Mouse (Mus musculus): Measurements from ENCODE around the gene Tacc2.
A peak's percentile ranks its signal among the peaks of the same experiment; 100 is the strongest.

The Tacc2 gene

DNA sequence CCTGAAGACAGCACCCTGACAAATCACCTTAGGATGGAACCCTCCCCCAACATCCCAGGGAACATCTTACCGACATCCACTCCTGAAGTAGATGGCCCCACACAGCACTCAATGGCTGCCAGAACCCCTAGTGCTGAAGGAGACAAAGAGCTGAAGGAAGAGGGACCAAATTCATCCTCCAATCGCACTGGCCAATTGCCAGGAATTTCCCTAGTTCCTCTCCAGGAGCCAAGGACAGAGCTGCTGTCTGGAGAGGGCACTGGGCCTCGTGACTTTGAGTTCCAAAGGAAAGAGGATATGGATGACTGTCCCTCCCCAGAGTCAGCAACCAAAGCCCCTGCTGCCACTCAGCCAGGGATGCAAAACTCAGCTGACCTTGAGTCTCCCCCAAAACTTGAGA is 44.7 kb downstream of the Tacc2 start:
- no peak for DNase-seq

DNA sequence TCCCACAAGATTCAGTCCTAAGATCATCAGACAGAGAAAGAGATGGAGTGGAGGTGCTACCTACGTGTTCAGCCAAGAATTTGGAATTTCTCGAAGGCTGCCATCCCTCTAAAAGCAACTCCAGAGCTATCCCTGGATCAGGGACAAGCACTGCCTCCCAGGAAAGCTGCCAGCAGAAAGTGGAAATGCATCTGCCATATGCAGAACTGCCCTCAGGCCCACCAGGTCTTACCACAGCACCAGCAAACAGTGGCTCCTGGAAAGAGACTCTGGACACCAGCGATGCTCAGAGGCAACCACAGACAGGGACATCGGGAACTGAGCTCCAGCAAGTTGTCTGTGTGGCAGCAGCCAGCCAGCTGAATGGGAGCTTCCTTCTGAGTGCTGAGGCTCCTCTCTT is 45.1 kb downstream of the Tacc2 start:
- DNase-seq: no peak

DNA sequence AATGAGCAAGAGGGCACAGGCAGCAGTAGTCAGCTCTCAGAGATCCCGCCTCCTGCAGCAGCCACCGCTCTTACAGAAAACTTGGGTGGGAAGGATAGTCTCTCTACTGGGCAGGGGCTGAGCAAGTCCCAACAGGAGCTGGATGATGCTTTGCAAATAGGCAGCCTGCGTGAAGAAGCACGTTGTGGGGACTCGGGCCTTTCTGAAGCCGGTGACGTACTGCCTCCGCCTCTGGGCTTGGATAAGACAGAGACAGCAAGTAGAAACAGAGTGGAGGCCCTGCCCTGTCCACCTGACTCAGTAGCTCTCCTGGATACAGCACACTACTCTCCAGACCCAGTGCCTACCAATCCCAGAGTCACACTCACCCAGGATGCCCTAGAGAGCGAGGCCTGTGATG is 47.1 kb downstream of the Tacc2 start:
- no peak for DNase-seq

DNA sequence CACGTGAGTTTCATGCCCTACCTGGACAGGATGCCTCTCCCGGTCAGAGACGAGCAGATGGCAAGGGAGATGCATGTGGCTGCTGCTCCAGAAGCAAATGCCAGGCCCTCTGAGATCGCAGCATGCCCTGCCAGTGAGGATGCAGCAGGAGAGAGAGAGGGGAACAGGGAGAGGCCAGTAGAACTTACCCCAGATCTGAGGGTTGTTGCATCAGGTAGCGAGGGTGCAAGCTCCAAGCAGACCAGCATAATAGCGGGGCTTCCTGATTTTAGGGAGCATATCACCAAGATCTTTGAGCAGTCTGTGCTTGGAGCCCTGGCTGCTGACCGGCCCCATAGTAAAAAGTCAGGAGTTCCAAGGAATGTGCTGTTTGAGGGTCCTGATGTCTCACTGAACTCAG is 48.1 kb downstream of the Tacc2 start:
- peak; percentile 38 for DNase-seq

DNA sequence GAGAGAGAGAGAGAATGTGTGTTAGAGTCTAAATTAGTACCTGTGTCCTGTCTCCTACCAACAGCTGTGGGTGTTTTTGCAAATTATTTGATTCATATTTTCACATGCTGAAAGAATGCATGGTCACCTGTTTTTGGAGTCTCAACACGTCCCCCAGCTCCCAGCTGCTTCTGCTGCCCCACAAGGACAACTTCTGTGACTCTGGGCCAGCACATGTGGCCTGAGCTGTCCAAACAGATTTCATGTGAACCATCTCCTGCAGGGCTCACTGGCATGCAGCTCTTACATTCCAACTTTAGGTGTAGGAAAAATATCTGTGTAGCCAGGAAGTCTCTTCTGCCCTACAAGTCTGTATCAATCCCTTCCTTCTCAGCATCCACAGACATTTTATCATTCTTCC is 51.4 kb downstream of the Tacc2 start:
- DNase-seq: no peak

DNA sequence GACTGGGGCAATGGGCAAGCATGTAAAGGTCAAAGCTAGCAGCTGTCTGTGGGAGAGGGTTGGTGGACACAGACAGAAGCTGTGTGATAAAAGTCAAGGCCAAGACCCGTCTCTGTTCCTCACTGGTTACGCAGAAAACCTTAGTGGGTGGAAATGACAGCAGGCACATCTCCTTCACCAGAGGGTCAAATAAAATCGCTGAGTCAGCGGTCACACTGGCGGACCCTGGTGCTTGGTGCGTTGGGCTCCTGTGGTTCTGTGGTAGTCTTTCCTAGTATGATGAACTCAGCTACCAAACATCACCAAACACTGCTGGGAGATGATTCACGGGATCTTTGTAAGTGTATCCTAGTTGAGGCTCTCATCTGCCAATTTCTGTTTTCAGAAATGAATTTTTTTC is 52.8 kb downstream of the Tacc2 start:
- no peak for DNase-seq

DNA sequence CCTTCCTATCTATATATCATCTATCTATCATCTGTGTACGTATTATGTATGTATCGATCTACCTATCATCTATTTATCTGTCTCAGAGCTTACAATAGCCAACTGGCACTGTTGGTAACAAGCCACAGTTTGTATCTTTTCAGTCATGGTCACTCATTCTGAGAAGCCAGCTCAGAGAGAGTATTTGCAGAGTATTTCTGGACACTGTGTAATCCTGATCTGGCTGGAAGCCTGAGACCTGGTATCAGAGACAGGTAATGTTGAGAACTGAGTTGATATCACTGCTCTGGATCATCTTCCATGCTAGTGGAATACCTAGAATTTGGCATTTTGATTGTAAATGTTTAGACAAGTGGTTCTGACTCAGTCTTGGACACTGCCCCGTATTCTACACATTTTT is 53.7 kb downstream of the Tacc2 start:
- DNase-seq: no peak

DNA sequence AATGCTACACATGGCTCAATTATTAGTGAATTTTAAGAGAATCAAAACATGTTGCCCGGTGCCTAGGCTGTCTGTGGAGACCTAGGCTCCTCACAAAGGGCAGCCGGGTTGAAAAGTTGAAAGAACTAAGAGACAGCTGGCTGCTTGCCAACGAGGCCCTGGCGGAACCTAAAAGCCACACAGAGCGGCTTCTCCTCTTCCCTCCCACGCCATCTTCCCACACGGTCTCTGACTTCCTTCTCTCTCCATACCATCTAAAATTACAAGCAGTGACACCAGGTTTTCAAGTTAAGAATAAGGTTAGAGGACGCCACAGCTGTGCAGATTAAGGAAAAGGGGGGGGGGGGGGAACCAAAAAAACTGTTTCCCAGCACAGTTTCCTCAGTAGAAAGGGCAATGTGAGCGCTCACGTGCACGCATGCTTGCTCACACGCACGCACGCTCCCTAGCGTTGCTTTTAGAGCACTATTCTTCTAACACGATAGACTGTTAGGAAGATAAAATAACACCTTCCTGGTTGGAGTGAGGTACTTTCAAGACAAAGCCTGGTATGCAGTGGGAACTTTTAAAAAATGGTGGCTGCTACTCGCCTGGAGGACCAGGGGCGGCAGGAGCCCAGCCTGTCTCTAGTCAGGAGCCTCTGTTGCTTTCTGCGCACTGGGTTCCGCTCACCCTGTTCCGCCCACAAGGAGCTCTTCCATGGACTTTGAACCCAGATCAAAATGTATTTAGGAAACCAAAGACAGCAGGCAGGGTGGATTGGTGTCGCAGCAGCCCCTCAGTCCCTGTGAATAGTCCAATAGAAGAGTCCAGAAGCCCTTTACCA is 54.5 kb downstream of the Tacc2 start:
- no peak for DNase-seq

DNA sequence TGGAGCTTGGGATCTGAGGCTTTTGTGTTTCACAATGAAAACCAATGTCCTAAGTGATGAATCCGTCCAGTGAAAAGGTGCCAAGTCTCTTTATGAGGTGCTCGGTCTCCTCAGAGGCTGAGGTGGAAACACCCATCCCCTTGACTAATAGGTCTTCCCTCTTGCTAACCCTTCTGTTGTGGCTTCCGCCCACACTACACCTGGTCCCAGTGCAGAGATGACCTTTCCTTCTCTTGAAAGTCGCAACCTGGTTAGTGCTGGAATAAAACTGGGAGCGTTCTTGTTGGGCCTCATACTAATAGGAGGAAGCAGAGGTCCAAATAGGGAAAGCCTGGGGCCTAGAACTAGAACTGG is 55.1 kb downstream of the Tacc2 start:
- DNase-seq: no peak

DNA sequence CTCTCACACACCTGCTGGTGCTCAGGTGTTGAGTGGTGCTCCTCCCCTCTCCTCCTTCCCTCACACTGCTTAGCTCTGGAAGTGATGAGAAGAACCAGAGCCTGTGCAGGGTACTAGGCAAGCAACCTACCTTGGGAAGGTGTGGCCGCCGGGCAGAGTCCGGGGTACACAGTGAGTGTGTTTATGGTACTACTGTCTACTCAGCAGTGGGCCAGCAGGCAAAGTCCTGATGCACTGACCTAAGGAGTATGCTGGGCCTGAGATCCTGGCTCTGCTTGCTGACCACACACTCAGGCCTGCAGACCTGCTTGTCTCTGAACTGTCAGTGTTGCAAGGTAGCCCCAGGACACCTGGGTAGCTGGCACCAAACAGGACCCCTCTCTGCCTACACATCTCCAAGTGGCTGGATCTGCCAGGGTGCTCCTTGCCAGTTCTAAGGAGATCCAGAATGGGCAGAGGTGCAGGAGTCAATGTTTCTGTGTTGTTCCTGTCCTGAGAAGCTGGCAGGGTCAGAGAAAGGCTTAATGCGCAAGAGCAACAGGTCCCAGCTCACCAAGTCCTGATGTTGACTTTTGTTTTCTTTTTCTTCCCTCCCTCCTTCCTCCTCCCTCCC is 57.1 kb downstream of the Tacc2 start:
- DNase-seq: no peak

DNA sequence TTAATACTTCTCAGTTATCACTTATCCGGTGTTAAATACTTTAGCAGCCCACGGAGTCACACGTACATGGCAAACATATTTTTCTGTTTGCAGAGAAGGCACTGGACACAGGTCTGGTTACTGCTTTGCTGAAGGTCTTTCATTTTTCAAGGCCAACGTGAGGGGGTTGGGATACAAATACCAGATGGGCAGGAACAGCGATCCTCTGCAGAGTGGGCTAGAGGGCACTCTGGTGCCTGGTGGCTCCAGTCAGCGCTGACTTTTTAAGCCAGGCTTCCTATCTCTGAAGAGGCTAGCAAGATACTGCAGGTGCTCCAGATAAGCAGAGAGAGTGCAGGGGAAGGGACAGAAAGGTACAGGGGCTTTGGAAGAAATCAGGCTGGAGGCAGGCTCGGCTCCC is 58.0 kb downstream of the Tacc2 start:
- DNase-seq: no peak

DNA sequence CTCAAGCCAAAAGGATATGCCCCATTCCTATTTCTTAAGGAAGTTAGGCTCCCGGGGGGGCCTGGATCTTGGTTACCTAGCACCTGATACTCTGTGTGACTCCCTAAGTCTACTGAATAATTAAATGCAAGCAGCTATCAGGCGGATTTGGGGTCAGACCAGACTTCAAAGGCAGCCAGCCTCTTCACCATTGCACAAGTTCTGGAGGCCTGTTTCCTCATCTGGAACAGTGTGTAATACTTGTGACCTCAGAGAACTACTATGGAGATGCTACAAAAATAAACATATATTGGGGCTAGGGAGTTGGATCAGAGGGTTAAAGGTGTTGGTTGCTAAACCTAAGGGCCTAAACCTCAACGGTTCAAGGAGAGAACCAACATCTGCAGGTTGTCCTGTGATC is 59.0 kb downstream of the Tacc2 start:
- DNase-seq: no peak

DNA sequence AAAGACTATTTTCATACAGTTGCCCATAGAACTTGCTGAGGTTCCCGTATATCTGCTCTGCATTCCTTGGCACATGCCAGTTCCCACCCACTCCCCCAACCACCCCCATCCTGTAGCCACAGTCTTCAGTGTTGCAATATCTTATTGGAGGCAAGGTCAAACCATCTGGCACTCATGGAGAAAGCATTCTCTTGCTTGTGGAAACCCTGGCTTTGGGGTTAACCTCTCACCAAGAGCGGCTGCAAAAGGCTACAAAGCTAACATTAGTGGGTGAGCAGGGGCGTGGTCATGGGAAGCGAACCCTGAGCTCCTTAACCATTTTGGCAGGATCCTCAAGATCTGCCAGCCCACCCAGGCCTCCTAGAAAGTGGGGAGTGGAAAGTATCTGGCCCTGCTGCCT is 59.7 kb downstream of the Tacc2 start:
- DNase-seq: no peak

DNA sequence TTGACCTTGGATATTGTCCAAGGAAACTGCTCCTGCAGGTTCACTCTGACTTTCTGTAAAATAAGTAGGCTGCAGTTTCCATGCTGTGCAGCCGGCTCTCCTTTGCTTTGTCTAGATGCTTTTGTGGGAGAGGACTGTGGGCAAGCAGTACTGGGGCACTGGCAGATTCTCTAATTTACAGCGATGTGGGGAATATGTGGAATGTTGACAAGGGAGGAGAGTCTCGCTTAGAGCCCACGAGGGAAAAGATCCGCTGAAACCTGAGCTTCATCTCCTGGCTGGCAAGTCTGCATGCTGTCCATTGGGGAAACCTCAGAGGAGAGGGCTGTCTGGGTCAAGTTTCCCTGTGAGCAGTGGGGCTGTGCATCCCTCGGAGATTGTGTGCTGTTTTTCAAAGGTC is 60.6 kb downstream of the Tacc2 start:
- no peak for DNase-seq

DNA sequence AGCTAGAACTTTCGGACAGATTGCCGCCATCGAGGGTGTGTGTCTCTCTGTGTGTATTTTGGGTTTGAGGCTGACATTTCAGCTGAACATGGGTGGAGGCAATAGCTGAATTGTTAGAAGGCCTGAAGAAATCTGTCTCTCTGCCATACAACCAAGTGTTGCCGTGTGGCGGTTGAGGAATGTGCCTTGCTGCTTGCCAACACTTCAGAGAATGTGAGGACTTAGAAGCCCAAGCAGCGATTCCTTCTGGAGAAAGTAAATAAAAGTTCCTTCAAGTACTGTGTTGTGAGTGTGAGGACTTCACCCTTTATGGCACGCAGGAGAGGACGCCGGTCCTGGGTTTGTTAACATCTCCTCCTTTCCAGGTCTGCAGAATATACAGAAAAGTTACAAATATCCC is 63.4 kb downstream of the Tacc2 start:
- no peak for DNase-seq

DNA sequence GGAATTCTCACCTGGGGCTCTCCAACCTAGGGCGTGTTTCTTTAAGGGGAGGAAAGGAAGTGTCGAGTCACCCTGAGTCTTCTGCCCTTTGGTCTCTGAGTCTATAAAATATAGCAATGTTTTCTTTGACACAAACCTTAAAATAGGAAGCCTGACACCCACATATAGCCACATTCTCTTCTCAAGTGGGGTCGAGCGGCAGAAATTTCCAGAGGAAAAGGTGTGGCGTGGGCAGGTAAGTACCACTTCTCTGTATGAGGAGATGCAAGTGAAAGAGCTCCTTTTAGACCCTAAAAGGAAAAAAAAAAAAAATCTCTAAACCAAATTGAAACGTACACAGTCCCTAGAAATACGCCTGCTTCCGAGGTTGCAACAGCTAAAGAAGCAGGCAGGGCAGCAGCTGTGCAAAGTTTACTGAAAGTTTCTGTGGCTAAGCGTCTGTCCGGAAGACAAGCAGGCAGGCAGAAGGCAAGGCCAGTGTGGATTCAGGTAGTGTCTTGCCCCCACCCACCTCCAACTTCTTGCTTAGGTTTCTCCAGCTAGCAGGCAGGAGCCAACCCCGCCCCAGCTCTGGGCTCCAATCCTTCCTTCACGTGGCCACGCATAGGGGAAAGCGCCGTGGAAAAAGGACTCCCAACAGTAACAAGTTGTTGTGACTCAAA is 68.2 kb downstream of the Tacc2 start:
- DNase-seq: no peak

DNA sequence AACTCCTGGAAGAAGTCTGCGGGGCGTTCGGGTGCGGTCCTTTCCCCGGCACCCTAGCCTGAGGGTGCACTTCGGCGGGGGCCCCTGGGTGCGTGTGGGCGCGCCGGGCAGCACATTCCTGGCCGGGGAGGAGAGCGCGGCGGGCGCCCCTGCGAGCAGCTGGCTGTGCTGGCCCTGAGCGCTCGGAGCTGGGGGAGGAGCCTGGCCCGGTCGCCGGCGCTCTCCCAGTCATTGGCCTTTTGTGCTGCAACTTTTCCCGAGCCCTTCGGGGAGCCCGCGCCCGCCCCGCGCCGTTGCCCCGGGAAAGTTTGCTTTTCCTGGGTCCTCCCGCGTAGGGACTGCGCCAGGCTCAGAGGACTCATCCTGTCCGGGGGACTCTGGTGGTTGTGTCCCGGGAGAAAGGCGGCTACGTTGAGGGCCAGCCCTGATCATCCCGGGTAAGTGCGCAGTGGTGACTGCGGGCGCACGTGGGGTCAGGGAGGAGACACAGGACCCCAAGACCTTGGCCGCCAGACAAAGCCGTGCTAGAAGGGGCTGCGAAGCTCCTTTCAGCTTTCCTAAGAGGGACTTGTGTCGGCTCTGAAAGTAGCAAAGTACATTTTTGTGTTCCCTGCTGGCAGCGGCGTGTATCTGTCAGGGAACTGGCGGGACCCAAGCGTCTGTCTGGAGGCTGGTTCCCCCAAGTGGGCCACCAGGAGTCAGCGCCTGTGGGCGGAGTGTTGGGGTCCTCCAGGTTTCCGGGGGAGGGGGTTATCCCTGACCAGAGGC is 68.9 kb downstream of the Tacc2 start:
- DNase-seq: no peak

DNA sequence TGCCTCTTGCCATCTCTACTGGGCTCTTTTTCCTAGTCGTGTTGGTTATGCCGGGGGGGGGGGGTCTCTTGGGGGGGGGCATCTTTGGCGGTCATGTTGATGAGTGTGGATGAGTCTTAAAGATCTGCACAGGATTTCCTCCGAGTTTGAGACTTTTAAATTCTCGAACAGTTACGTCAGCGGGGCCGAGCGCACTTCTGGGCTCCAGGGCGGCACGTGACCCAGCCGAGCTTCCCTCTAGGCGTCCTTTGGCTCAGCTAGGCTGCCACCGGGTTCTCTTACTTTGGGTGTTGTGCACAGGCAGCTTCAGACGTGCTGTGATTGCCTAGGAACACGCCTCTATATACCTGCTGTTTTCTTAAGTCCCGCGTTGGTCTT is 69.5 kb downstream of the Tacc2 start:
- no peak for DNase-seq

DNA sequence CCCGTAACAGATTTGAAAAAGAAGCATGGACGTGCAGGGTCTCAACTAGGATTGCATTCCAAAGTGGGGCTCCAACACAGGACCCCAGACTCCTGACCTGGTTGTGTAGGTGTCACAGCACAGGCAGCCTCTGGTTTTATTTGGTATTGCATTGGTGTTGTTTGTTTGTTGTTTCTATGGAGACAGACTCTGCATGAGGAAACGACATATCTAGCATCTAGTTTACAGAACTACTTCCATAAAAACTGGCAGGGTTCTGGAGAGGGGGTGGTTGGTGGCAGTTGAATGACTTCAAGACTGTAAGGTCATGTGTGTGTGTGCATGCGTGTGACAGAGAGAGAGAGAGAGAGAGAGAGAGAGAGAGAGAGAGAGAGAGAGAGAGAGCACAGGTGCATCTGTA is 70.8 kb downstream of the Tacc2 start:
- no peak for DNase-seq

DNA sequence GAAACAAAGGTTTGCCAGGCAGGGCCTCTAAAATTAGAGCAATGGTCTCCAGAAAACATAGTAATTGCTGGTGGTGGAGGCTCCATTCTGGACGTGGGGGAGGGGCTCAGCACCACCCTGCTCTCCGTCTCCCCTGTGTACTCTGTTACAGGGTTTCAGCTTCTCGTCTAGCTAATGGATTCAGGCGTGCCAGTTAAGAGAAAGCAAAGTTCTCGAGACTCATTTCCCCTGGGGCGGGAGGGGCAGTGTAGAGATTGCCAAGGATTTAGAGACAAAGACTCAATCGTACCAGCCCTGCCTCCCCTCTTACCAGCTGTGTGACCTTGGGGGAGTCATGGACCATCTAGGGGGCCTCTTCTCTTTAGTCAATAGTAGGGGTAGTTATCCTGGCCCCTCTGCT is 72.0 kb downstream of the Tacc2 start:
- no peak for DNase-seq

DNA sequence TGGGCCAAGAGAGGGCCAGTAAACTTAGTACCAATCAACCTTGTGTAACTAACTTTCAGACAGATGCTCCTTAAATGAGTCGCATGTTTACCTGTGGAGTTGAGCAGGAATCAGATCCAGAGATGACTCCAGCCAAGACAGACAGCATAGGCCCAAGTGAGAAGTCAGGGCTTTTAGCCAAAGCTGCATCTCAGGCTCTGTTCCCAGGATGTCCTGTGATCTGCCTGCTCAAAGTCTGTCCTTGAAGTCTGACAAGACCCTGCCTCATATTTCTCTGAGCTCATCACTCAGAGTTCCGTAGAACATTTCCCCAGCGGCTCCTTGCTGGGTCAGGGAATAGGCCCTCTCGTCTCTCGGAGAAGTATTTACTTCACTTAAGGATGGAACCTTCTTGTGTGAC is 73.4 kb downstream of the Tacc2 start:
- DNase-seq: no peak

DNA sequence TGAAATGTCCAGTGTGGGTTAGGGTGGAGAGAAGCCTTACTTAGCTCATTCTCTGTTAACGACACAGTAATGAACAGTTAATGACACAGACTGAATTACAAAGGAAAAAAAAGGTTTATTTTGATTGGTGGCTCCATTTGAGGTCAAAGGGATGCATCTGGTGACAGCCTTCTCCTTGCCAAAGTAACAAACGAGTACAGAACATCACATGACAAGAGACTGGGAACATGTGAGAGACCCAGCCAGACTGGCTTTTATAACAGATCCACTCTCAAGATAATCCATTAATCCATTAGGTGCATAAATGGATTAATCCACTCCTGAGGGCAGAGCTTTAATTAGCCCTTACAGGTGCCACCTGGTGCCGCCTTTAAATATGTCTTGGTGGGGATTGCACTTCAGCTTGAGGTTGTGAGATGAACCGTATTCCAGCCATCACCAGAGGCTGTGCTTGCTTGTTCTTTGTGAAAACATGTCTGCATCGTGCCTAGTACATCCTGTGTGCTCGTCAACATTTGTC is 75.9 kb downstream of the Tacc2 start:
- DNase-seq: no peak

DNA sequence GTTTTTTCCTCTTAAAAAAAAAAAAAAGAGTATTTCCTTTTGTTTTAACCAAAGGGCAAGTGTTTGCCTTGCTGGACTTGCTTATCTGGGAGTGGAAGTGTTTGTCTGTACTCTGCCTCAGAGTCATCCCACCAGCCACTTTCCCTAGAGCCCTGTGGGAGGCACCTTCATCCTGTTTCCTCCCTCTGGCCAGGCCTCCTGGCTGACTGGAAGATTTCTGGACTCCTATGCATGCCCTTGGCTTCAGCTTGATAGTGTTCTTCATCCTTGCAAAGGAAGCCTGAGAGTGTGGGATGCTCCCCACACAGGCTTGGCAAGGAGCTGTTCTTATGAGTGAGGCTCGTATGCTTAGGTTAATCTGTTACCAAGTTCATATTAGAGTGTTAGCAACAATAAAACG is 77.3 kb downstream of the Tacc2 start:
- DNase-seq: no peak

DNA sequence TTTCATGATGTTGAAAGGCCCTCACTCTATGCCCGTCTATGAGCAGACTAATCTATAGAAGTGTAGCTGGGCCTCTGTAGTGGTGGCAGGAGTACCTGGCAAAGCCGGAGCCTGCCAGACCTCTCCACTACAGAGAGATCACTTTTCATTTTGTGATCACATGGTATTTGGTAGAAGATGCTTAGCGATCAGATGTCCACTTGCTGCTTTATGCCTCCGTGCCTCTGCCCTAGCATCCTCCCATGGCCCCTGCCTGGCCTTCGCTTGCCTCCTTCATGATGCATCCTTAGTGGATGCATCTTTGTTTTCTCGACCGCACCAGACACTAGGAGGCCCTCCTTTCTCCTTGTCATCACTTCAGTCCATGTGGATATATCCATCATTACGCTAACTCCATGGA is 79.7 kb downstream of the Tacc2 start:
- DNase-seq: no peak
